ENCODE assay signal across 15 mouse cellular contexts in genomic region chr15:80617839-80618238, GRCm38 (mm10). TPM values are rescaled to one million over a fixed set of nuclear protein-coding genes. Genes with fewer than 3 reads are reported as not detected.
A peak's percentile ranks its signal among the peaks of the same experiment; 100 is the strongest.
DNase-seq lines count a peak whose midpoint lies in the region; ATAC-seq and TF ChIP-seq lines count a peak whose summit lies in the region.
"Had no signal": no experiment of that assay in that cellular context is flagged by ENCODE, and none has a peak within 500 bp of the region (broad histone marks: within the 10 kb centered on the region; RNA-seq: fewer than 3 reads in every experiment).

No protein-coding gene starts in this region.

- no peaks in the 10 kb centered on the region for H3K9me3 ChIP-seq in intestine, postnatal 0 days (ENCODE audit: control insufficient read depth)
- H3K9me3 ChIP-seq in intestine, embryonic 15.5 days, result no peaks in the 10 kb centered on the region
- H3K9me3 ChIP-seq in midbrain, postnatal 0 days (ENCODE audit: low read length), result no peaks in the 10 kb centered on the region
- no peaks in the 10 kb centered on the region for H3K9me3 ChIP-seq in midbrain, embryonic 13.5 days
- H3K9me3 ChIP-seq in stomach, postnatal 0 days (ENCODE audit: control insufficient read depth, low read length), result no peaks in the 10 kb centered on the region
- no peaks in the 10 kb centered on the region for H3K9me3 ChIP-seq in kidney, embryonic 16.5 days (ENCODE audit: low read length)
- H3K9me3 ChIP-seq: G1E; stomach, embryonic 15.5 days had no signal

- H3K27me3 ChIP-seq in intestine, postnatal 0 days (replicated peaks; ENCODE audit: control insufficient read depth, insufficient read depth, low read length), result 0 out of 2 replicates have a peak, but pooled peaks cover 5% of the 10 kb centered on the region
- H3K27me3 ChIP-seq in intestine, embryonic 15.5 days (replicated peaks), result peaks cover 3% of the 10 kb centered on the region; the same call in 1 of the 2 replicates
- no peaks in the 10 kb centered on the region for H3K27me3 ChIP-seq in midbrain, postnatal 0 days (ENCODE audit: insufficient read depth, low read length)
- 0 out of 2 replicates have a peak, but pooled peaks cover 5% of the 10 kb centered on the region for H3K27me3 ChIP-seq in midbrain, embryonic 13.5 days
- H3K27me3 ChIP-seq in stomach, postnatal 0 days (ENCODE audit: control insufficient read depth, insufficient read depth, low read length), result no peaks in the 10 kb centered on the region
- peaks cover 19% of the 10 kb centered on the region for H3K27me3 ChIP-seq in kidney, embryonic 16.5 days (ENCODE audit: insufficient read depth, low read length)

- TF ChIP-seq EP300 in stomach, postnatal 0 days (optimal IDR thresholded peaks at IDR 0.05), result no peak

- peak; percentile 55 for DNase-seq in midbrain, postnatal 0 days (ENCODE audit: low spot score)
- DNase-seq in NIH3T3 (ENCODE audit: low read depth), result peak; percentile 70
- no peak for DNase-seq in stomach, postnatal 0 days (ENCODE audit: low spot score)
- DNase-seq: adrenal gland, adult 8-10 months; kidney, adult 18-20 months had no signal

- no peak for ATAC-seq in intestine, postnatal 0 days
- no peak for ATAC-seq in intestine, embryonic 15.5 days
- ATAC-seq in midbrain, postnatal 0 days (ENCODE audit: low FRiP score), result no peak
- no peak for ATAC-seq in midbrain, embryonic 13.5 days
- ATAC-seq in stomach, postnatal 0 days (ENCODE audit: low FRiP score, low TSS enrichment), result no peak
- ATAC-seq in kidney, embryonic 16.5 days (ENCODE audit: low FRiP score, low TSS enrichment), result no peak
- ATAC-seq in megakaryocyte-erythroid progenitor cell, adult 5-6 weeks (replicated peaks; ENCODE audit: low FRiP score, low TSS enrichment, poor library complexity, severe bottlenecking), result no peak

- no peaks in the 10 kb centered on the region for H3K36me3 ChIP-seq in intestine, postnatal 0 days (ENCODE audit: control insufficient read depth, insufficient read depth)
- no peaks in the 10 kb centered on the region for H3K36me3 ChIP-seq in intestine, embryonic 15.5 days
- no peaks in the 10 kb centered on the region for H3K36me3 ChIP-seq in midbrain, postnatal 0 days (ENCODE audit: insufficient read depth, low read length)
- H3K36me3 ChIP-seq in midbrain, embryonic 13.5 days, result no peaks in the 10 kb centered on the region
- no peaks in the 10 kb centered on the region for H3K36me3 ChIP-seq in stomach, postnatal 0 days (ENCODE audit: control insufficient read depth, insufficient read depth, low read length)
- no peaks in the 10 kb centered on the region for H3K36me3 ChIP-seq in kidney, embryonic 16.5 days (ENCODE audit: insufficient read depth, low read length)
- H3K36me3 ChIP-seq: G1E; stomach, embryonic 15.5 days had no signal

- H3K4me2 ChIP-seq in intestine, postnatal 0 days (replicated peaks; ENCODE audit: low read depth), result no peak overlapping the region
- no peak overlapping the region for H3K4me2 ChIP-seq in intestine, embryonic 15.5 days (replicated peaks)
- no peak overlapping the region for H3K4me2 ChIP-seq in midbrain, postnatal 0 days (ENCODE audit: low read depth, low read length, poor library complexity, severe bottlenecking)
- no peak overlapping the region for H3K4me2 ChIP-seq in midbrain, embryonic 13.5 days (replicated peaks)
- H3K4me2 ChIP-seq in stomach, postnatal 0 days (replicated peaks; ENCODE audit: low read depth), result no peak overlapping the region
- H3K4me2 ChIP-seq in kidney, embryonic 16.5 days (replicated peaks; ENCODE audit: low read depth, low read length), result no peak overlapping the region
- H3K4me2 ChIP-seq: stomach, embryonic 15.5 days had no signal

- no peak overlapping the region for H3K9ac ChIP-seq in intestine, postnatal 0 days (ENCODE audit: low read depth, low read length)
- H3K9ac ChIP-seq in intestine, embryonic 15.5 days, result no peak overlapping the region
- H3K9ac ChIP-seq in midbrain, postnatal 0 days (replicated peaks; ENCODE audit: low read length, poor library complexity, severe bottlenecking), result no peak overlapping the region
- H3K9ac ChIP-seq in midbrain, embryonic 13.5 days (replicated peaks), result no peak overlapping the region
- H3K9ac ChIP-seq in stomach, postnatal 0 days (ENCODE audit: low read length), result no peak overlapping the region
- no peak overlapping the region for H3K9ac ChIP-seq in kidney, embryonic 16.5 days (replicated peaks; ENCODE audit: low read length)
- H3K9ac ChIP-seq: stomach, embryonic 15.5 days had no signal

- no peak overlapping the region for H3K27ac ChIP-seq in intestine, postnatal 0 days (ENCODE audit: low read depth, low read length)
- no peak overlapping the region for H3K27ac ChIP-seq in intestine, embryonic 15.5 days
- no peak overlapping the region for H3K27ac ChIP-seq in midbrain, postnatal 0 days (ENCODE audit: low read depth, low read length)
- no peak overlapping the region for H3K27ac ChIP-seq in midbrain, embryonic 13.5 days
- no peak overlapping the region for H3K27ac ChIP-seq in stomach, postnatal 0 days (replicated peaks)
- H3K27ac ChIP-seq in kidney, embryonic 16.5 days (ENCODE audit: low read length), result no peak overlapping the region
- H3K27ac ChIP-seq: stomach, embryonic 15.5 days had no signal

- no peak overlapping the region for H3K4me3 ChIP-seq in intestine, postnatal 0 days (ENCODE audit: low read depth, low read length)
- H3K4me3 ChIP-seq in intestine, embryonic 15.5 days (replicated peaks), result no peak overlapping the region
- H3K4me3 ChIP-seq in midbrain, postnatal 0 days (ENCODE audit: low read depth, low read length), result no peak overlapping the region
- no peak overlapping the region for H3K4me3 ChIP-seq in midbrain, embryonic 13.5 days (replicated peaks)
- H3K4me3 ChIP-seq in stomach, postnatal 0 days (ENCODE audit: low read depth, low read length), result no peak overlapping the region
- no peak overlapping the region for H3K4me3 ChIP-seq in kidney, embryonic 16.5 days (ENCODE audit: low read length)
- H3K4me3 ChIP-seq: stomach, embryonic 15.5 days had no signal

- 45% methylated on average over 2 of the region's 2 CpGs for WGBS in intestine, postnatal 0 days
- WGBS in intestine, embryonic 15.5 days, result 51% methylated on average over 2 of the region's 2 CpGs
- WGBS in midbrain, postnatal 0 days, result 44% methylated on average over 2 of the region's 2 CpGs
- WGBS in midbrain, embryonic 13.5 days, result 52% methylated on average over 2 of the region's 2 CpGs
- 39% methylated on average over 2 of the region's 2 CpGs for whole genome bisulfite sequencing in stomach, postnatal 0 days
- 58% methylated on average over 2 of the region's 2 CpGs for WGBS in kidney, embryonic 16.5 days

- H3K4me1 ChIP-seq in intestine, postnatal 0 days (replicated peaks; ENCODE audit: control insufficient read depth, insufficient read depth, low read length), result no peaks in the 10 kb centered on the region
- 0 out of 2 replicates have a peak, but pooled peaks cover 3% of the 10 kb centered on the region for H3K4me1 ChIP-seq in intestine, embryonic 15.5 days (replicated peaks)
- H3K4me1 ChIP-seq in midbrain, postnatal 0 days (ENCODE audit: insufficient read depth, low read length), result 0 out of 2 replicates have a peak, but pooled peaks cover 5% of the 10 kb centered on the region
- H3K4me1 ChIP-seq in midbrain, embryonic 13.5 days (replicated peaks), result peaks cover 39% of the 10 kb centered on the region
- H3K4me1 ChIP-seq in stomach, postnatal 0 days (replicated peaks; ENCODE audit: control insufficient read depth, insufficient read depth), result no peaks in the 10 kb centered on the region
- H3K4me1 ChIP-seq in kidney, embryonic 16.5 days (ENCODE audit: insufficient read depth, low read length), result peaks cover 14% of the 10 kb centered on the region; the same call in 1 of the 2 replicates

- peak; percentile 49 for TF ChIP-seq CTCF in intestine, postnatal 0 days (IDR thresholded peaks at IDR 0.05; ENCODE audit: low read depth)
- TF ChIP-seq CTCF in midbrain, postnatal 0 days (IDR thresholded peaks at IDR 0.05), result peak; percentile 75
- peak; percentile 67 for TF ChIP-seq CTCF in stomach, postnatal 0 days (IDR thresholded peaks at IDR 0.05; ENCODE audit: low read depth)

RNA-seq across cellular contexts. Expression of gene Grap2, which starts 45.4 kb away (rescaled TPM):
- polyA plus RNA-seq in intestine, postnatal 0 days (2015; fragmentation: Nextera tagmentation; extraction: Ambion mirVana), result 0.24 and 0.27 TPM in 2 replicates
- 0.95 and 1.3 TPM in 2 replicates for polyA plus RNA-seq in intestine, embryonic 15.5 days (2015; fragmentation: Nextera tagmentation; extraction: Ambion mirVana)
- 0.19 and 0.66 TPM in 2 replicates for total RNA-seq in midbrain, postnatal 0 days (2014; rRNA removed)
- 0.07 TPM in 1 of 2 replicates, not detected in the other for polyA plus RNA-seq in midbrain, postnatal 0 days (2015; fragmentation: Nextera tagmentation; extraction: Ambion mirVana)
- 1.0 and 1.6 TPM in 2 replicates for polyA plus RNA-seq in midbrain, embryonic 13.5 days (2015; fragmentation: Nextera tagmentation; extraction: Ambion mirVana)
- 0.15 and 0.22 TPM in 2 replicates for polyA plus RNA-seq in stomach, postnatal 0 days (2015; fragmentation: Nextera tagmentation; extraction: Ambion mirVana)
- 0.62 and 0.81 TPM in 2 replicates for polyA plus RNA-seq in kidney, embryonic 16.5 days (2015; fragmentation: Nextera tagmentation; extraction: Ambion mirVana)
- total RNA-seq in megakaryocyte-erythroid progenitor cell, adult 5-6 weeks (2014; fragmentation: Nextera tagmentation), result 2.0 and 7.1 TPM in 2 replicates
- 1.1 and 7.0 TPM in 2 replicates for total RNA-seq in megakaryocyte-erythroid progenitor cell, adult 5-6 weeks (2017)

RNA-seq across cellular contexts. Expression of gene Enthd1, which starts 52.9 kb away (rescaled TPM):
- polyA plus RNA-seq in intestine, postnatal 0 days (2015; fragmentation: Nextera tagmentation; extraction: Ambion mirVana), result 0.07 TPM in 1 of 2 replicates, not detected in the other
- polyA plus RNA-seq in intestine, embryonic 15.5 days (2015; fragmentation: Nextera tagmentation; extraction: Ambion mirVana), result not detected in 2 replicates
- total RNA-seq in midbrain, postnatal 0 days (2014; rRNA removed), result not detected in 2 replicates
- polyA plus RNA-seq in midbrain, postnatal 0 days (2015; fragmentation: Nextera tagmentation; extraction: Ambion mirVana), result not detected in 2 replicates
- not detected in 2 replicates for polyA plus RNA-seq in midbrain, embryonic 13.5 days (2015; fragmentation: Nextera tagmentation; extraction: Ambion mirVana)
- polyA plus RNA-seq in stomach, postnatal 0 days (2015; fragmentation: Nextera tagmentation; extraction: Ambion mirVana), result not detected in 2 replicates
- polyA plus RNA-seq in kidney, embryonic 16.5 days (2015; fragmentation: Nextera tagmentation; extraction: Ambion mirVana), result not detected in 2 replicates
- total RNA-seq in megakaryocyte-erythroid progenitor cell, adult 5-6 weeks (2014; fragmentation: Nextera tagmentation), result not detected in 2 replicates
- total RNA-seq in megakaryocyte-erythroid progenitor cell, adult 5-6 weeks (2017), result not detected in 2 replicates
- total RNA-seq: adrenal gland, adult 8-10 months; left cerebral cortex, adult 18-20 months had no signal
- polyA plus RNA-seq: G1E; heart, embryonic 14.5 days; liver, embryonic 16.5 days; stomach, embryonic 15.5 days had no signal

RNA-seq across cellular contexts. Expression of gene Fam83f, which starts 53.8 kb away (rescaled TPM):
- polyA plus RNA-seq in intestine, postnatal 0 days (2015; fragmentation: Nextera tagmentation; extraction: Ambion mirVana), result 19.0 and 24.4 TPM in 2 replicates
- 19.2 and 20.2 TPM in 2 replicates for polyA plus RNA-seq in intestine, embryonic 15.5 days (2015; fragmentation: Nextera tagmentation; extraction: Ambion mirVana)
- 0.93 and 2.3 TPM in 2 replicates for total RNA-seq in midbrain, postnatal 0 days (2014; rRNA removed)
- 0.48 and 0.65 TPM in 2 replicates for polyA plus RNA-seq in midbrain, postnatal 0 days (2015; fragmentation: Nextera tagmentation; extraction: Ambion mirVana)
- polyA plus RNA-seq in midbrain, embryonic 13.5 days (2015; fragmentation: Nextera tagmentation; extraction: Ambion mirVana), result 0.19 and 0.27 TPM in 2 replicates
- 20.5 and 24.3 TPM in 2 replicates for polyA plus RNA-seq in stomach, postnatal 0 days (2015; fragmentation: Nextera tagmentation; extraction: Ambion mirVana)
- polyA plus RNA-seq in kidney, embryonic 16.5 days (2015; fragmentation: Nextera tagmentation; extraction: Ambion mirVana), result 5.4 and 6.3 TPM in 2 replicates
- total RNA-seq in megakaryocyte-erythroid progenitor cell, adult 5-6 weeks (2014; fragmentation: Nextera tagmentation), result not detected in 2 replicates
- not detected in 2 replicates for total RNA-seq in megakaryocyte-erythroid progenitor cell, adult 5-6 weeks (2017)
- polyA plus RNA-seq: G1E had no signal
